Mouse (Mus musculus) brain, embryonic 18.5 days (tissue): ENCODE results near the gene Arhgap28.

Source experiments
- DNase-seq: peaks from one replicate; pipeline ENCODE4 v3.0.0-alpha.2; 2012; ENCODE audit warnings: low read depth, low spot score

Gene Arhgap28

GRCm38 (mm10) chr17:67935556-67935955 is 68.4 kb downstream of the Arhgap28 start:
- no peak for DNase-seq

GRCm38 (mm10) chr17:67931396-67931795 is 72.5 kb downstream of the Arhgap28 start:
- no peak for DNase-seq

GRCm38 (mm10) chr17:67930957-67931356 is 73.0 kb downstream of the Arhgap28 start:
- no peak for DNase-seq

GRCm38 (mm10) chr17:67930467-67930866 is 73.5 kb downstream of the Arhgap28 start:
- DNase-seq = no peak

GRCm38 (mm10) chr17:67928280-67928679 is 75.6 kb downstream of the Arhgap28 start:
- DNase-seq = no peak

GRCm38 (mm10) chr17:67927864-67928263 is 76.1 kb downstream of the Arhgap28 start:
- no peak for DNase-seq

- DNase-seq = no peak
Observed at GRCm38 (mm10) chr17:67919959-67920358, 84.0 kb downstream of the Arhgap28 start.

- DNase-seq = no peak
Observed at GRCm38 (mm10) chr17:67918201-67918600, 85.7 kb downstream of the Arhgap28 start.

GRCm38 (mm10) chr17:67916901-67917300 is 87.0 kb downstream of the Arhgap28 start:
- no peak for DNase-seq

- DNase-seq = peak; percentile 2
Observed at GRCm38 (mm10) chr17:67912640-67913039, 91.3 kb downstream of the Arhgap28 start.

GRCm38 (mm10) chr17:67912051-67912450 is 91.9 kb downstream of the Arhgap28 start:
- no peak for DNase-seq

GRCm38 (mm10) chr17:67908537-67908936 is 95.4 kb downstream of the Arhgap28 start:
- no peak for DNase-seq

- no peak for DNase-seq
Observed at GRCm38 (mm10) chr17:67908137-67908536, 95.8 kb downstream of the Arhgap28 start.

GRCm38 (mm10) chr17:67907532-67908054 is 96.3 kb downstream of the Arhgap28 start:
- no peak for DNase-seq

- no peak for DNase-seq
Observed at GRCm38 (mm10) chr17:67906236-67906635, 97.7 kb downstream of the Arhgap28 start.

- no peak for DNase-seq
Observed at GRCm38 (mm10) chr17:67904315-67904944, 99.5 kb downstream of the Arhgap28 start.

- DNase-seq = no peak
Observed at GRCm38 (mm10) chr17:67902847-67903246, 101.1 kb downstream of the Arhgap28 start.

- no peak for DNase-seq
Observed at GRCm38 (mm10) chr17:67901161-67901560, 102.8 kb downstream of the Arhgap28 start.

GRCm38 (mm10) chr17:67899376-67899775 is 104.5 kb downstream of the Arhgap28 start:
- no peak for DNase-seq

- no peak for DNase-seq
Observed at GRCm38 (mm10) chr17:67896413-67896812, 107.5 kb downstream of the Arhgap28 start.

- DNase-seq = no peak
Observed at GRCm38 (mm10) chr17:67889481-67890325, 114.2 kb downstream of the Arhgap28 start.

- no peak for DNase-seq
Observed at GRCm38 (mm10) chr17:67888081-67888480, 115.8 kb downstream of the Arhgap28 start.

GRCm38 (mm10) chr17:67886326-67886725 is 117.6 kb downstream of the Arhgap28 start:
- DNase-seq = no peak
